Mouse (Mus musculus) left cerebral cortex, adult 6 months (tissue): Measurements from ENCODE around the gene Lyg2. TPM values are rescaled to one million over a fixed set of nuclear protein-coding genes. Genes with fewer than 3 reads are reported as not detected.

Experiments used
- long read RNA-seq, 2 experiments: library from polyadenylated mRNA; unstranded; transcript quantifications; one replicate each; pipeline ENCODE4 v2.0.0; 2019 to 2020
- polyA plus RNA-seq: library from polyadenylated mRNA; unstranded; fragments of <200 nt; fragmentation: Nextera tagmentation; gene quantifications from 2 replicates; pipeline ENCODE4 v1.2.3, GENCODE M21; 2021

Gene Lyg2
- 0.05 TPM in 1 of 2 replicates, not detected in the other for polyA plus RNA-seq
- long read RNA-seq, experiment 1, result 0 reads
- long read RNA-seq, experiment 2, result 0 reads

DNA sequence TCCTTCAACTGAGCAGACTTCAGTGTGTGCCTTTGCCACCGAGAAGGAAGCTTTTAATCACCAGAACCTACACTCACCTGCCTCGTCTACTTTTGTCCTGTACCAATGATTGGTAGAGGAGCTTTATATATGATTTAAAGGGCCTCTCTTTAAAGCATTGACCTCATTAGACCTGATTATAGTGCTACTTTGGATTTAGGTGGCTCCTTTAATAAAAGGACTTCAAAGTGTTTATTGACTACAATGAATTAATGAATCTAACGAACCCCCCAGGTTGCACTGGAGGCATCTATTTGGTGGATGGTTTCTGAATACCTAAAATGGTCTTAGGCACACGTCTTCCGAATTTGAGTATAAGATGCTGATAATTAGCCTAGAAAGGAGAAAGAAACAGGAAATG, at the start of gene Lyg2:
Gene Lyg2, minus strand, starts transcription at position 101 of the 400 bp plus-strand sequence.

DNA sequence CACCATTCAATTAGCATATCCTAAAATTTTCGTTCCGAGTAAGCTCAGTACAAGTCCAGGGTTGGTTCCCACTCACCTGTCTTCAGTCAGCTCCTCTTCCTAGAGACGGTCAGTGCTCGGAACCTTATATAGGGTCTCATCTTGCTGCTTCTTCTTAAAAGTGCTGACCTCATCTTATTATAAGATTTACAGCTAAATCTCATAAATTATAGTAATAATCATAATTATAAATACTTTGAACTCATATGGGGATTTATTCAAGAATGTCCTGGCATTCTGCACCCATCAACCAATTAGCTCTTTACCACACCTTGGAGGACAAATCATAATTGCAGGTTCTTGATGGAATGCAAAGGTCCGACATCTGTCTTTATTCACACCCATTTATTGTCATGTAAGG, 41.4 kb upstream of the Lyg2 start, which contains the start of gene Lyg1:
Gene Lyg1, minus strand, starts transcription at position 101 of the 400 bp plus-strand sequence.

DNA sequence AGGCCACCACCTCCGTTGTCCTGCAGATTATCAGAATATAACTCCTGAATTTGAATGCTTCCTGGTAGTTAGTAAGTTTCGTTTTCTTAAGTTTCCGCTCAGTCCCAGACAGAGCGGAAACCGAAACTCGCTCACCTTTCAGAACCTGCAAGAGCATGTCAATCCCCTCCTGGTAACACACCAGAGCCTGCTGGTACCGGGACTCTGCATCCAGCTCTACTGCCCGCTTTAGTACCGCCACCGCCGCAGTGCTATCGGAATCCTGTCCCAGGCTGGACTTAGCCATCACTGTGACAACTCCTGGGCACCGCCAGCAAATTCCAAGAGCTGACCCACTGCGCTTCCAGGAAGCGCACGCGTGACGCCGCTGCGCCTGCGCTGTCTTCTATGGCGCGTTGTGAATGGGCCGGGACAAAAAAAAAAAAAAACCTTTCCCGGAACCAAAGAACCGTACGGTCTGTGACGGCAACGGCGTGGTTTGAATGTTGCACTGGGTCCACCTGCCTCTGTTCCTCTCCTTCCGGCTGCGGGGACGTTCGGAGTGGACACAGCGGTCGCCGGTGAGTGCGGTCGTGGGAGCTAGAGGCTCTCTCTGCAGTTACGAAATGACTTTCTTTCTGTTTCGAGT, 26.2 kb downstream of the Lyg2 start, which contains the start of the genes Mitd1 and Mrpl30:
Gene Mitd1, minus strand, starts transcription at position 387 of the 628 bp plus-strand sequence.
Gene Mrpl30, plus strand, starts transcription at position 453 of the 628 bp plus-strand sequence.

DNA sequence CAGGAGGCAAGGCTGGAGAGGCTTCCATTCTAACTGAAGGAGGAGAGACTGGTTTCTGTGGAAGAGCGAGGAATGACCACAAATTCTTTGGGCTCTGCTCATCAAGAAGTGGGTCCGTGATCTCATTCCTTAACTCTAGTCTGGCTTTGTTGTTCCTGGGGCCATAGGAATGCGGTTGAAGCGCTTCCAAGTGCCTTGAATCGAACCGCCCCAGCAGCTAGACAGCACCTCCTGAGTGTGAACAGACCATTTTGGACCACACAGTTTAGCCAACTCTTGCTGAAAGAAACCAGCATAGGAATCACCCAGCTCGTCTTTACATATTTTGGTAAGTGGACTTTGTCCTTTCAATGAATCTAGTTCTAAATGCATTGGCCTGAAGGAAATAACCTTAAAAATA, 44.6 kb downstream of the Lyg2 start, which contains the start of gene Lipt1:
Gene Lipt1, plus strand, starts transcription at position 35 of the 400 bp plus-strand sequence.

DNA sequence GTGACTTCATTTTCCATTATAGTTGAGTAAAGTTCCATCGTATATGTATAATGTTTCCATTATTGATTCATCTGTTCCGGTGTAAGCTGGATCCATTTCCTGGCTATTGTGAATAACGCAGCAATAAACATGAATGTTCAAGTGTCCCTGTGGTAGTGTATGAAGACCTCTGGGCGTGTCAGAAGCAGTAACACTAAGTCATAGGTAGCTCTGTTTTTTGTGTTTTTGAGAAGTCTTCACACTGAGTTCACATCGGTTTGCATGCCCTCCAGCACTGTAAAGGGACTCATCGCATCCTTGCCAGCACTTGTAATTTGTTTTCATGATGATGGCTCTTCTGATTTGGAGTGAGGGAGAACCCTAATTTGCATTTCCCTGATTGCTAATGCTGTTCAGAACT, 50.0 kb downstream of the Lyg2 start, which contains the start of gene Tsga10:
Gene Tsga10, minus strand, starts transcription at position 144 of the 400 bp plus-strand sequence.

Other genes starting within 250 kb of the Lyg2 start
- 30.3 and 68.3 TPM in 2 replicates for gene 2010300C02Rik, start 196.4 kb downstream of the Lyg2 start, polyA plus RNA-seq
- gene Tsga10, start 50.1 kb downstream of the Lyg2 start, polyA plus RNA-seq, result 4.5 and 5.0 TPM in 2 replicates
- 6.0 and 6.4 TPM in 2 replicates for gene Lipt1, start 44.8 kb downstream of the Lyg2 start, polyA plus RNA-seq
- gene Mitd1, start 26.1 kb downstream of the Lyg2 start, polyA plus RNA-seq, result 10.4 and 11.2 TPM in 2 replicates
- gene Mrpl30, start 26.0 kb downstream of the Lyg2 start, polyA plus RNA-seq, result 298 and 362 TPM in 2 replicates
- gene Lyg1, start 41.3 kb upstream of the Lyg2 start, polyA plus RNA-seq, result not detected in 2 replicates
- 71.2 and 81.6 TPM in 2 replicates for gene Txndc9, start 81.4 kb upstream of the Lyg2 start, polyA plus RNA-seq
- gene Eif5b, start 81.5 kb upstream of the Lyg2 start, polyA plus RNA-seq, result 15.9 and 16.1 TPM in 2 replicates
- gene Rev1, start 213.3 kb upstream of the Lyg2 start, polyA plus RNA-seq, result 4.4 and 12.1 TPM in 2 replicates